Mouse (Mus musculus): ENCODE data around the gene Pdcd7.

DNA sequence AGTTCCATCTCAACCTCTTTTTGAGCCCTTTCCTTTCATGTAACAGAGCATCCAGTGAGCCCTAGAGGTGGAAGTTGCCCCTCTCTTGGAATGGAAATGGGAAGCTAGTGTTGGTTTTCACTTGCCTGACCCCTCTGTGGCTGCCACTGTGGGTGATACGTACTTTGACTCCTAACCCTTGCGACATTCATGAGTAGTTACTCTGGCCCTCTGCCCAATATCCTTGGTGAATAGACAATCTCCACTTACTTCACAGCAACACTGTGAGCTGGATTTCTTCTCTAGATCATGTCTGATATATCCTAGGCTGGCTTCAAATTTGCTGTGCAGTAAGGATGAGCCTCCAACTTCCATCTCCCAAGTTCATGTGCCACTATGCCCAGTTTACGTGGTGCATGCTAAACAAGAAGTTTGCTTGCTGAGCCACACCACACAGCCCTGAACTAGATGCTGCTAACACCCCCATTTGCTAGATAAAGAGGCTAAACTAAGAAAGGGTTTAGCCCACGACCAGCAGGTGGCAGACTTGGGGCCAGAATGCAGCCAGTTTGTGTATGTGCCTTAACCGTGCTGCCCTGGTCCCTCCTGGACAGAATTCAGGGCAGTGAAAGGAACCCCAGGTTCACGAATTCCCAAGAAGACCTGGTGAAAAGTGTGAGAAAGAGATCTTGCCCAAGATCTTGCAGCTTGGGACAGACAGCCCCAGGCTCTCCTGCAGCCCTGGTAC lies 46.9 kb downstream of the Pdcd7 start:
- TF ChIP-seq CTCF (IDR thresholded peaks at IDR 0.05; ENCODE audit: low read depth) (peak; percentile 84), EP300 (IDR thresholded peaks at IDR 0.05; ENCODE audit: low read depth) (no peak)

Data from liver, postnatal 0 days (tissue).